Mouse (Mus musculus): Measurements from ENCODE around the gene Thsd7a. TPM values are rescaled to one million over a fixed set of nuclear protein-coding genes. Genes with fewer than 3 reads are reported as not detected.

Thsd7a gene
- polyA plus RNA-seq, 1 experiment: 2.4 TPM

GRCm38 (mm10) chr6:12628637-12629246, 120.5 kb downstream of the Thsd7a start:
- no peak overlapping the region for H3K27ac ChIP-seq (ENCODE audit: insufficient read depth, low read length)
- H3K4me1 ChIP-seq (ENCODE audit: control insufficient read depth, insufficient read depth, low read length): no peaks in the 10 kb centered on the region
- TF ChIP-seq EP300 (IDR thresholded peaks at IDR 0.05; ENCODE audit: insufficient read depth, low read depth, low read length) (no peak), CTCF (IDR thresholded peaks at IDR 0.05; ENCODE audit: low read depth, low read length) (no peak), POLR2A (IDR thresholded peaks at IDR 0.05; ENCODE audit: insufficient read depth, low read length) (no peak)
- no peaks in the 10 kb centered on the region for H3K36me3 ChIP-seq (ENCODE audit: control insufficient read depth, insufficient read depth, low read length, poor library complexity, severe bottlenecking)
- H3K4me3 ChIP-seq (ENCODE audit: low read depth, low read length): no peak overlapping the region
- H3K9me3 ChIP-seq (replicated peaks; ENCODE audit: control insufficient read depth, insufficient read depth, low read length, poor library complexity, severe bottlenecking): no peaks in the 10 kb centered on the region
- H3K27me3 ChIP-seq (ENCODE audit: control insufficient read depth, insufficient read depth, low read length, poor library complexity, severe bottlenecking): no peaks in the 10 kb centered on the region
- H3K9ac ChIP-seq (ENCODE audit: low read depth, poor library complexity, severe bottlenecking): no peak overlapping the region

GRCm38 (mm10) chr6:12606638-12607246, 142.5 kb downstream of the Thsd7a start:
- Histone ChIP-seq H3K27ac (ENCODE audit: insufficient read depth, low read length) (no peak overlapping the region), H3K36me3 (ENCODE audit: control insufficient read depth, insufficient read depth, low read length, poor library complexity, severe bottlenecking) (no peaks in the 10 kb centered on the region)
- TF ChIP-seq CTCF (IDR thresholded peaks at IDR 0.05; ENCODE audit: low read depth, low read length) (no peak), EP300 (IDR thresholded peaks at IDR 0.05; ENCODE audit: insufficient read depth, low read depth, low read length) (no peak)

GRCm38 (mm10) chr6:12602927-12603326, 146.3 kb downstream of the Thsd7a start:
- Histone ChIP-seq H3K27ac (ENCODE audit: insufficient read depth, low read length) (no peak overlapping the region), H3K4me3 (ENCODE audit: low read depth, low read length) (no peak overlapping the region), H3K27me3 (ENCODE audit: control insufficient read depth, insufficient read depth, low read length, poor library complexity, severe bottlenecking) (no peaks in the 10 kb centered on the region), H3K9me3 (replicated peaks; ENCODE audit: control insufficient read depth, insufficient read depth, low read length, poor library complexity, severe bottlenecking) (no peaks in the 10 kb centered on the region), H3K9ac (ENCODE audit: low read depth, poor library complexity, severe bottlenecking) (no peak overlapping the region), H3K36me3 (ENCODE audit: control insufficient read depth, insufficient read depth, low read length, poor library complexity, severe bottlenecking) (no peaks in the 10 kb centered on the region), H3K4me1 (ENCODE audit: control insufficient read depth, insufficient read depth, low read length) (no peaks in the 10 kb centered on the region)
- TF ChIP-seq CTCF (IDR thresholded peaks at IDR 0.05; ENCODE audit: low read depth, low read length): no peak
- no peak for TF ChIP-seq EP300 (IDR thresholded peaks at IDR 0.05; ENCODE audit: insufficient read depth, low read depth, low read length)
- no peak for TF ChIP-seq POLR2A (IDR thresholded peaks at IDR 0.05; ENCODE audit: insufficient read depth, low read length)

More at GRCm38 (mm10) chr6:12606638-12607246, 142.5 kb downstream of the Thsd7a start:
- H3K4me1 ChIP-seq (ENCODE audit: control insufficient read depth, insufficient read depth, low read length): no peaks in the 10 kb centered on the region
- no peaks in the 10 kb centered on the region for H3K9me3 ChIP-seq (replicated peaks; ENCODE audit: control insufficient read depth, insufficient read depth, low read length, poor library complexity, severe bottlenecking)
- no peak overlapping the region for H3K9ac ChIP-seq (ENCODE audit: low read depth, poor library complexity, severe bottlenecking)
- H3K4me3 ChIP-seq (ENCODE audit: low read depth, low read length): no peak overlapping the region
- no peaks in the 10 kb centered on the region for H3K27me3 ChIP-seq (ENCODE audit: control insufficient read depth, insufficient read depth, low read length, poor library complexity, severe bottlenecking)

GRCm38 (mm10) chr6:12602161-12602560, 147.0 kb downstream of the Thsd7a start:
- Histone ChIP-seq H3K9me3 (replicated peaks; ENCODE audit: control insufficient read depth, insufficient read depth, low read length, poor library complexity, severe bottlenecking) (no peaks in the 10 kb centered on the region), H3K27me3 (ENCODE audit: control insufficient read depth, insufficient read depth, low read length, poor library complexity, severe bottlenecking) (no peaks in the 10 kb centered on the region), H3K27ac (ENCODE audit: insufficient read depth, low read length) (no peak overlapping the region), H3K9ac (ENCODE audit: low read depth, poor library complexity, severe bottlenecking) (no peak overlapping the region), H3K36me3 (ENCODE audit: control insufficient read depth, insufficient read depth, low read length, poor library complexity, severe bottlenecking) (no peaks in the 10 kb centered on the region), H3K4me3 (ENCODE audit: low read depth, low read length) (no peak overlapping the region), H3K4me1 (ENCODE audit: control insufficient read depth, insufficient read depth, low read length) (no peaks in the 10 kb centered on the region)
- no peak for TF ChIP-seq POLR2A (IDR thresholded peaks at IDR 0.05; ENCODE audit: insufficient read depth, low read length)
- no peak for TF ChIP-seq EP300 (IDR thresholded peaks at IDR 0.05; ENCODE audit: insufficient read depth, low read depth, low read length)
- no peak for TF ChIP-seq CTCF (IDR thresholded peaks at IDR 0.05; ENCODE audit: low read depth, low read length)

- Histone ChIP-seq H3K27ac (ENCODE audit: insufficient read depth, low read length) (no peak overlapping the region), H3K9ac (ENCODE audit: low read depth, poor library complexity, severe bottlenecking) (no peak overlapping the region), H3K4me3 (ENCODE audit: low read depth, low read length) (no peak overlapping the region), H3K27me3 (ENCODE audit: control insufficient read depth, insufficient read depth, low read length, poor library complexity, severe bottlenecking) (no peaks in the 10 kb centered on the region), H3K36me3 (ENCODE audit: control insufficient read depth, insufficient read depth, low read length, poor library complexity, severe bottlenecking) (no peaks in the 10 kb centered on the region), H3K4me1 (ENCODE audit: control insufficient read depth, insufficient read depth, low read length) (no peaks in the 10 kb centered on the region), H3K9me3 (replicated peaks; ENCODE audit: control insufficient read depth, insufficient read depth, low read length, poor library complexity, severe bottlenecking) (no peaks in the 10 kb centered on the region)
- TF ChIP-seq EP300 (IDR thresholded peaks at IDR 0.05; ENCODE audit: insufficient read depth, low read depth, low read length) (no peak), POLR2A (IDR thresholded peaks at IDR 0.05; ENCODE audit: insufficient read depth, low read length) (no peak), CTCF (IDR thresholded peaks at IDR 0.05; ENCODE audit: low read depth, low read length) (no peak)
Observed at GRCm38 (mm10) chr6:12584456-12584855, 164.8 kb downstream of the Thsd7a start.

GRCm38 (mm10) chr6:12581143-12581542, 168.1 kb downstream of the Thsd7a start:
- Histone ChIP-seq H3K9me3 (replicated peaks; ENCODE audit: control insufficient read depth, insufficient read depth, low read length, poor library complexity, severe bottlenecking) (no peaks in the 10 kb centered on the region), H3K27me3 (ENCODE audit: control insufficient read depth, insufficient read depth, low read length, poor library complexity, severe bottlenecking) (no peaks in the 10 kb centered on the region), H3K4me3 (ENCODE audit: low read depth, low read length) (no peak overlapping the region), H3K4me1 (ENCODE audit: control insufficient read depth, insufficient read depth, low read length) (no peaks in the 10 kb centered on the region), H3K27ac (ENCODE audit: insufficient read depth, low read length) (no peak overlapping the region), H3K36me3 (ENCODE audit: control insufficient read depth, insufficient read depth, low read length, poor library complexity, severe bottlenecking) (no peaks in the 10 kb centered on the region), H3K9ac (ENCODE audit: low read depth, poor library complexity, severe bottlenecking) (no peak overlapping the region)
- TF ChIP-seq CTCF (IDR thresholded peaks at IDR 0.05; ENCODE audit: low read depth, low read length) (no peak), POLR2A (IDR thresholded peaks at IDR 0.05; ENCODE audit: insufficient read depth, low read length) (no peak)

Data from ES-Bruce4 (cell line).